Mouse (Mus musculus) liver, adult 2 months (tissue): Measurements from ENCODE around the gene Syne3.

Source experiments
- CTCF ChIP-seq: fragments of 200-500 bp; IDR thresholded peaks from 2 replicates; pipeline ENCODE4 v1.5.1; 2011; ENCODE audit warnings: low read depth, low read length, control low read depth
- POLR2A ChIP-seq: fragments of 200-500 bp; IDR thresholded peaks from 2 replicates; pipeline ENCODE4 v1.6.1; 2011; ENCODE audit warnings: low read length, control low read depth; ENCODE audit not compliant: insufficient read depth; ENCODE audit errors: extremely low read depth

- no peak for TF ChIP-seq POLR2A
- no peak for TF ChIP-seq CTCF
Observed at GRCm38 (mm10) chr12:105000487-105001283, 8.9 kb downstream of the Syne3 start.
